Mouse (Mus musculus) spleen, adult 12 weeks (tissue): Measurements from ENCODE around the gene Tgoln1.

Experiments used
- DNase-seq: peaks from one replicate; pipeline ENCODE4 v3.0.0; 2022; ENCODE audit warnings: low spot score

The Tgoln1 gene

GRCm38 (mm10) chr6:72593011-72593803 lies 23.6 kb downstream of the Tgoln1 start:
- no peak for DNase-seq

- no peak for DNase-seq
These were observed 26.7 kb downstream of the Tgoln1 start for GRCm38 (mm10) chr6:72590111-72590510.

- no peak for DNase-seq
These were observed 28.5 kb downstream of the Tgoln1 start for GRCm38 (mm10) chr6:72588307-72588706.

- DNase-seq = no peak
These were observed 30.1 kb downstream of the Tgoln1 start for GRCm38 (mm10) chr6:72586701-72587100.

- DNase-seq = no peak
These were observed 32.6 kb downstream of the Tgoln1 start for GRCm38 (mm10) chr6:72584154-72584553.

- DNase-seq = no peak
These were observed 33.5 kb downstream of the Tgoln1 start for GRCm38 (mm10) chr6:72583211-72583839.

GRCm38 (mm10) chr6:72581625-72582382 lies 35.0 kb downstream of the Tgoln1 start:
- DNase-seq = no peak

GRCm38 (mm10) chr6:72576041-72576440 lies 40.8 kb downstream of the Tgoln1 start:
- DNase-seq = no peak

GRCm38 (mm10) chr6:72571826-72572225 lies 45.0 kb downstream of the Tgoln1 start:
- DNase-seq = no peak

- no peak for DNase-seq
These were observed 46.0 kb downstream of the Tgoln1 start for GRCm38 (mm10) chr6:72570644-72571397.

GRCm38 (mm10) chr6:72568736-72569135 lies 48.1 kb downstream of the Tgoln1 start:
- no peak for DNase-seq

GRCm38 (mm10) chr6:72567508-72567907 lies 49.3 kb downstream of the Tgoln1 start:
- no peak for DNase-seq

GRCm38 (mm10) chr6:72566044-72566443 lies 50.8 kb downstream of the Tgoln1 start:
- DNase-seq = peak; percentile 70

GRCm38 (mm10) chr6:72565506-72565905 lies 51.3 kb downstream of the Tgoln1 start:
- DNase-seq = no peak

- no peak for DNase-seq
These were observed 53.9 kb downstream of the Tgoln1 start for GRCm38 (mm10) chr6:72562894-72563293.

GRCm38 (mm10) chr6:72562486-72562885 lies 54.3 kb downstream of the Tgoln1 start:
- no peak for DNase-seq

GRCm38 (mm10) chr6:72560801-72561200 lies 56.0 kb downstream of the Tgoln1 start:
- DNase-seq = no peak
